Mouse (Mus musculus) hindbrain, embryonic 11.5 days (tissue): ENCODE data around the gene Anks4b. TPM values are rescaled to one million over a fixed set of nuclear protein-coding genes. Genes with fewer than 3 reads are reported as not detected.

ENCODE experiments used
- ATAC-seq: fragments of 200-750 bp; cut with Nextera tagmentation; 2 replicates; pipeline ENCODE4 v1.8.0; 2017; ENCODE audit warnings: mild to moderate bottlenecking, moderate TSS enrichment, moderate library complexity; ENCODE audit not compliant: low FRiP score
- DNase-seq: peaks from one replicate; pipeline ENCODE4 v3.0.0-alpha.2; 2015; ENCODE audit warnings: low spot score
- H3K27ac ChIP-seq: fragments of 300-500 bp; sonication (generic); 2 replicates; pipeline ENCODE4 v1.5.1; 2014; ENCODE audit warnings: mild to moderate bottlenecking, low read depth, low read length
- H3K27me3 ChIP-seq: fragments of 300-500 bp; sonication (generic); 2 replicates; pipeline ENCODE4 v1.6.1; 2014; ENCODE audit warnings: mild to moderate bottlenecking, low read length, moderate library complexity, mixed read lengths; ENCODE audit not compliant: control insufficient read depth, insufficient read depth
- H3K36me3 ChIP-seq: fragments of 300-500 bp; sonication (generic); 2 replicates; pipeline ENCODE4 v1.6.1; 2014; ENCODE audit warnings: mild to moderate bottlenecking, low read length, moderate library complexity, mixed read lengths; ENCODE audit not compliant: control insufficient read depth, insufficient read depth
- H3K4me1 ChIP-seq: fragments of 300-500 bp; sonication (generic); replicated peaks from 2 replicates; pipeline ENCODE4 v1.6.1; 2014; ENCODE audit warnings: low read length, mixed read lengths; ENCODE audit not compliant: control insufficient read depth, insufficient read depth
- H3K4me2 ChIP-seq: fragments of 300-500 bp; sonication (generic); replicated peaks from 2 replicates; pipeline ENCODE4 v1.6.1; 2014; ENCODE audit warnings: mild to moderate bottlenecking, low read depth, low read length
- H3K4me3 ChIP-seq: fragments of 300-500 bp; sonication (generic); 2 replicates; pipeline ENCODE4 v1.5.1; 2014; ENCODE audit warnings: low read depth, low read length
- H3K9ac ChIP-seq: fragments of 300-500 bp; sonication (generic); 2 replicates; pipeline ENCODE4 v1.6.1; 2014; ENCODE audit warnings: low read depth, low read length
- H3K9me3 ChIP-seq: fragments of 300-500 bp; sonication (generic); 2 replicates; pipeline ENCODE4 v1.6.1; 2016; ENCODE audit warnings: low read length; ENCODE audit not compliant: control insufficient read depth
- WGBS: fragments of 180-500 bp; shearing (Covaris S2); extraction: QIAGEN DNeasy Blood & Tissue Kit; methylation state at CpG from one replicate; pipeline ENCODE4 v1.1.7; 2014; 5-methylcytosine and 5-hydroxymethylcytosine counted together
- polyA plus RNA-seq: library from polyadenylated mRNA; unstranded; fragments of >200 nt; fragmentation: Nextera tagmentation; extraction: Ambion mirVana; gene quantifications from 2 replicates; pipeline ENCODE4 v1.2.1, GENCODE M21; 2014

Gene Anks4b
- polyA plus RNA-seq, 1 experiment from 2014 or later: 0.08 TPM

- DNase-seq (no peak), ATAC-seq (peak; percentile 38; the same call in 1 of the 2 replicates)
- Histone ChIP-seq H3K9me3 (no peaks in the 10 kb centered on the region), H3K4me2 (no peak overlapping the region), H3K27me3 (no peaks in the 10 kb centered on the region), H3K9ac (no peak overlapping the region), H3K36me3 (no peaks in the 10 kb centered on the region), H3K4me1 (no peaks in the 10 kb centered on the region), H3K4me3 (no peak overlapping the region), H3K27ac (peak overlapping the region; percentile 47; the same call in 1 of the 2 replicates)
- WGBS: 26% methylated on average over 2 of the region's 2 CpGs
These were observed 16.7 kb upstream of the Anks4b start for GRCm38 (mm10) chr7:120156841-120157409.

GRCm38 (mm10) chr7:120157575-120158061 lies 16.0 kb upstream of the Anks4b start:
- H3K27me3 ChIP-seq: no peaks in the 10 kb centered on the region
- no peak for DNase-seq
- no peak overlapping the region for H3K9ac ChIP-seq
- H3K27ac ChIP-seq: 0 out of 2 replicates have a peak overlapping the region, but pooled peaks have one; percentile 10
- H3K36me3 ChIP-seq: no peaks in the 10 kb centered on the region
- no peak overlapping the region for H3K4me2 ChIP-seq
- no peaks in the 10 kb centered on the region for H3K4me1 ChIP-seq
- H3K4me3 ChIP-seq: no peak overlapping the region
- WGBS: 51% methylated on average over 5 of the region's 5 CpGs
- H3K9me3 ChIP-seq: no peaks in the 10 kb centered on the region
- ATAC-seq: peak; percentile 70

- WGBS: 42% methylated on average over 4 of the region's 4 CpGs
- Histone ChIP-seq H3K9me3 (no peaks in the 10 kb centered on the region), H3K36me3 (no peaks in the 10 kb centered on the region), H3K4me3 (no peak overlapping the region), H3K9ac (no peak overlapping the region), H3K27me3 (no peaks in the 10 kb centered on the region), H3K4me2 (no peak overlapping the region), H3K4me1 (no peaks in the 10 kb centered on the region), H3K27ac (no peak overlapping the region)
- no peak for DNase-seq
- ATAC-seq: 0 out of 2 replicates have a peak, but pooled peaks have one; percentile 10
These were observed 15.5 kb upstream of the Anks4b start for GRCm38 (mm10) chr7:120158121-120158613.

GRCm38 (mm10) chr7:120163581-120164251 lies 9.9 kb upstream of the Anks4b start:
- no peak overlapping the region for H3K4me3 ChIP-seq
- H3K27ac ChIP-seq: no peak overlapping the region
- H3K36me3 ChIP-seq: no peaks in the 10 kb centered on the region
- H3K27me3 ChIP-seq: no peaks in the 10 kb centered on the region
- WGBS: 87% methylated on average over 11 of the region's 11 CpGs
- no peaks in the 10 kb centered on the region for H3K9me3 ChIP-seq
- no peak overlapping the region for H3K9ac ChIP-seq
- DNase-seq (no peak), ATAC-seq (no peak)
- H3K4me2 ChIP-seq: no peak overlapping the region
- H3K4me1 ChIP-seq: no peaks in the 10 kb centered on the region

- ATAC-seq (no peak), DNase-seq (no peak)
- Histone ChIP-seq H3K27ac (no peak overlapping the region), H3K4me1 (no peaks in the 10 kb centered on the region), H3K36me3 (no peaks in the 10 kb centered on the region), H3K4me3 (no peak overlapping the region), H3K9ac (no peak overlapping the region), H3K9me3 (no peaks in the 10 kb centered on the region), H3K27me3 (no peaks in the 10 kb centered on the region), H3K4me2 (no peak overlapping the region)
- 100% methylated on average over 1 of the region's 1 CpGs for WGBS
These were observed 1.4 kb upstream of the Anks4b start for GRCm38 (mm10) chr7:120172188-120172700.

- DNase-seq: no peak
- WGBS: 83% methylated on average over 11 of the region's 11 CpGs
- no peaks in the 10 kb centered on the region for H3K4me1 ChIP-seq
- no peaks in the 10 kb centered on the region for H3K27me3 ChIP-seq
- H3K9me3 ChIP-seq: no peaks in the 10 kb centered on the region
- H3K9ac ChIP-seq: no peak overlapping the region
- no peak overlapping the region for H3K4me2 ChIP-seq
- H3K27ac ChIP-seq: no peak overlapping the region
- ATAC-seq: no peak
- no peaks in the 10 kb centered on the region for H3K36me3 ChIP-seq
- no peak overlapping the region for H3K4me3 ChIP-seq
These were observed 1.3 kb downstream of the Anks4b start for GRCm38 (mm10) chr7:120174723-120175504.

GRCm38 (mm10) chr7:120177611-120178010 lies 4.0 kb downstream of the Anks4b start:
- no peaks in the 10 kb centered on the region for H3K27me3 ChIP-seq
- no peak overlapping the region for H3K9ac ChIP-seq
- WGBS: 93% methylated on average over 3 of the region's 3 CpGs
- no peak overlapping the region for H3K4me2 ChIP-seq
- H3K4me1 ChIP-seq: no peaks in the 10 kb centered on the region
- H3K27ac ChIP-seq: no peak overlapping the region
- H3K36me3 ChIP-seq: no peaks in the 10 kb centered on the region
- no peak overlapping the region for H3K4me3 ChIP-seq
- ATAC-seq: no peak
- DNase-seq: no peak
- no peaks in the 10 kb centered on the region for H3K9me3 ChIP-seq

- Histone ChIP-seq H3K9ac (no peak overlapping the region), H3K27ac (no peak overlapping the region), H3K4me2 (no peak overlapping the region), H3K9me3 (no peaks in the 10 kb centered on the region), H3K4me1 (no peaks in the 10 kb centered on the region), H3K36me3 (no peaks in the 10 kb centered on the region), H3K4me3 (no peak overlapping the region), H3K27me3 (no peaks in the 10 kb centered on the region)
- 45% methylated on average over 2 of the region's 2 CpGs for WGBS
- DNase-seq: no peak
- ATAC-seq: no peak
These were observed 5.3 kb downstream of the Anks4b start for GRCm38 (mm10) chr7:120178935-120179334.
